Mouse (Mus musculus) hindbrain, embryonic 11.5 days (tissue): ENCODE data around the gene Fgd6. TPM values are rescaled to one million over a fixed set of nuclear protein-coding genes. Genes with fewer than 3 reads are reported as not detected.

Experiments used
- ATAC-seq: fragments of 200-750 bp; cut with Nextera tagmentation; 2 replicates; pipeline ENCODE4 v1.8.0; 2017; ENCODE audit warnings: mild to moderate bottlenecking, moderate TSS enrichment, moderate library complexity; ENCODE audit not compliant: low FRiP score
- DNase-seq: peaks from one replicate; pipeline ENCODE4 v3.0.0-alpha.2; 2015; ENCODE audit warnings: low spot score
- H3K27ac ChIP-seq: fragments of 300-500 bp; sonication (generic); 2 replicates; pipeline ENCODE4 v1.5.1; 2014; ENCODE audit warnings: mild to moderate bottlenecking, low read depth, low read length
- H3K27me3 ChIP-seq: fragments of 300-500 bp; sonication (generic); 2 replicates; pipeline ENCODE4 v1.6.1; 2014; ENCODE audit warnings: mild to moderate bottlenecking, low read length, moderate library complexity, mixed read lengths; ENCODE audit not compliant: control insufficient read depth, insufficient read depth
- H3K36me3 ChIP-seq: fragments of 300-500 bp; sonication (generic); 2 replicates; pipeline ENCODE4 v1.6.1; 2014; ENCODE audit warnings: mild to moderate bottlenecking, low read length, moderate library complexity, mixed read lengths; ENCODE audit not compliant: control insufficient read depth, insufficient read depth
- H3K4me1 ChIP-seq: fragments of 300-500 bp; sonication (generic); replicated peaks from 2 replicates; pipeline ENCODE4 v1.6.1; 2014; ENCODE audit warnings: low read length, mixed read lengths; ENCODE audit not compliant: control insufficient read depth, insufficient read depth
- H3K4me2 ChIP-seq: fragments of 300-500 bp; sonication (generic); replicated peaks from 2 replicates; pipeline ENCODE4 v1.6.1; 2014; ENCODE audit warnings: mild to moderate bottlenecking, low read depth, low read length
- H3K4me3 ChIP-seq: fragments of 300-500 bp; sonication (generic); 2 replicates; pipeline ENCODE4 v1.5.1; 2014; ENCODE audit warnings: low read depth, low read length
- H3K9ac ChIP-seq: fragments of 300-500 bp; sonication (generic); 2 replicates; pipeline ENCODE4 v1.6.1; 2014; ENCODE audit warnings: low read depth, low read length
- H3K9me3 ChIP-seq: fragments of 300-500 bp; sonication (generic); 2 replicates; pipeline ENCODE4 v1.6.1; 2016; ENCODE audit warnings: low read length; ENCODE audit not compliant: control insufficient read depth
- WGBS: fragments of 180-500 bp; shearing (Covaris S2); extraction: QIAGEN DNeasy Blood & Tissue Kit; methylation state at CpG from one replicate; pipeline ENCODE4 v1.1.7; 2014; 5-methylcytosine and 5-hydroxymethylcytosine counted together
- polyA plus RNA-seq: library from polyadenylated mRNA; unstranded; fragments of >200 nt; fragmentation: Nextera tagmentation; extraction: Ambion mirVana; gene quantifications from 2 replicates; pipeline ENCODE4 v1.2.1, GENCODE M21; 2014

Gene Fgd6
- polyA plus RNA-seq, 1 experiment from 2014 or later: 6.7 TPM

DNA sequence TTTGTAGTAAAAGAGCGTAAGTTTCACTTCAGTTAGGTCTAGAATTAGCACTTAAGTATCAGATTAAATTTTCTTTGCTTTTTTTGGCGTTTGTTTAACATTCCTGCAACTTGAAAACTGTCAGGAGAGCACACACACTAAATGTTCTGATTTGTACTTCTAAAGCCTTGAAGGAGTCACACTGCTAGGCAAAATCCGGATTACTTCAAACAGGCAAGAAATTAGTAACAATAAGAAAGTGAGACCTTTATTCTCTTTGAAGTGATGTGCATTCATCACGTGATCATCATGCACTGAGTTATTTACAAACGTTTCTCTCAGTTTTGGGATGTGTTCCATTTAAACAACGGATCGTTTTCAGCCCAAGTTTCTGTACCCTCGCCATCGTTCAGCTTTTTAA, 1.4 kb downstream of the Fgd6 start:
- Histone ChIP-seq H3K9ac (no peak overlapping the region), H3K36me3 (no peaks in the 10 kb centered on the region), H3K4me3 (no peak overlapping the region), H3K27me3 (no peaks in the 10 kb centered on the region), H3K27ac (no peak overlapping the region), H3K4me2 (no peak overlapping the region), H3K4me1 (no peaks in the 10 kb centered on the region), H3K9me3 (no peaks in the 10 kb centered on the region)
- DNase-seq: peak; percentile 10
- no peak for ATAC-seq
- 58% methylated on average over 9 of the region's 9 CpGs for WGBS

DNA sequence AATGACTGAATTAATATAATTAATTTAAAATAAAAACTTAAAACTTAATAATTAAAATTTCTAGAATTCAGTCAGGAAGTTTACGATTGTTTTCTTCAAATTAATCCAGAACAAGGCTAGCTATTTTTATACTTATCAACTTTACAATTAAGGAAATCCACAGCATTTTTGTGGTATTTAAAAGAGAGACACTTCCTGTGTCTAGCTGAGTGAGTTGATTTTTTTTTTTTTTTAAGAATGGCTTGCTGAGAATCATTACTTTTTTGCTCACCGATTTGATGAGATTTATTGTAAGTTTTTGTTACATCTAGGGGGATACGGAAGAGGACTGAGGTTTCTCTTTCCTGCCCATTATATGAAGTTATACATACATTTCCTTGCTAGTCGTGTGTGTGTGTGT, 1.8 kb downstream of the Fgd6 start:
- Histone ChIP-seq H3K9ac (no peak overlapping the region), H3K27me3 (no peaks in the 10 kb centered on the region), H3K27ac (no peak overlapping the region), H3K36me3 (no peaks in the 10 kb centered on the region), H3K4me3 (no peak overlapping the region), H3K9me3 (no peaks in the 10 kb centered on the region), H3K4me1 (no peaks in the 10 kb centered on the region), H3K4me2 (no peak overlapping the region)
- WGBS: 84% methylated on average over 4 of the region's 4 CpGs
- DNase-seq (no peak), ATAC-seq (no peak)

DNA sequence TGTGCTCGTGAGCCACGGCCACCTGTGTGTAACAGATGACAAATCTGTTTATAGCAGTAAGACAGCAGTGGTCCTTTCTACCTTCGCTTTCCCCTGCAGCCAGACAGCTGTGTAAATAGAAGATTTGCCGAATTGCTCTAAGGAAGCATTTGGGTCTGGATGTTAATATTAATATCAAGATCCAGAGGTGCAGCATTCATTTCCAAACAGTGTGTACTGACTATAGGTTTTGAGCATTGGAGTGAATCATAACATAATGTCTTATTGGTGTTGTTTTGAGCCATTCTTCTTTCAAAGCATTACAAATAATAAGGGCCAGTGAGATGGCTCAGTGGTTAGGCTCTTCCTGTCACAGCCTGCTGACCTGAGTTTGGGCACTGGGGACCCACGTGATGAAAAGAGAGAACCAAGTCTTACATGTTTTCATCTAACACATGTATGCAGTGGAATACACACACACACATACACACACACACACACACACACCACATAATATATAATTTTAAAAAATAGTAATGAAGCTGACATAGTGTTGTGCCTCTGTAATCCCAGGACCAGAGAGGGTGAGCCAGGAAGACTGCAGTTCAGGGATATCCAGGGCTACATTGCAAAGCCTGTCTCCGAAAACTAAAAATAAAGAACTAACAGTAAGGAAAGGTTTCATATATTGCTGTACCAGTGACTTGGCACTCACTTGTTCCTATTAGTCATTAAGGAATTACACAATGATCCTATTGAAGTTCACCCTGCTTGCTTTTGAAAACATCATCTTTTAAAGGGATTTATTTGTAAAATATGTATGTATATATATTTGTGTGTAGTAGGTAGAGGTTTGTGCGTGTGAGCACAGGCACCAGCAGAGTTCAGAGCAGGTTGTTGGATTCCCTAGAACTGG, 2.8 kb downstream of the Fgd6 start:
- no peak overlapping the region for H3K4me2 ChIP-seq
- ATAC-seq (no peak), DNase-seq (no peak)
- H3K4me1 ChIP-seq: no peaks in the 10 kb centered on the region
- H3K4me3 ChIP-seq: no peak overlapping the region
- no peaks in the 10 kb centered on the region for H3K9me3 ChIP-seq
- no peak overlapping the region for H3K9ac ChIP-seq
- H3K27ac ChIP-seq: no peak overlapping the region
- WGBS: 63% methylated on average over 7 of the region's 7 CpGs
- H3K27me3 ChIP-seq: no peaks in the 10 kb centered on the region
- H3K36me3 ChIP-seq: no peaks in the 10 kb centered on the region

DNA sequence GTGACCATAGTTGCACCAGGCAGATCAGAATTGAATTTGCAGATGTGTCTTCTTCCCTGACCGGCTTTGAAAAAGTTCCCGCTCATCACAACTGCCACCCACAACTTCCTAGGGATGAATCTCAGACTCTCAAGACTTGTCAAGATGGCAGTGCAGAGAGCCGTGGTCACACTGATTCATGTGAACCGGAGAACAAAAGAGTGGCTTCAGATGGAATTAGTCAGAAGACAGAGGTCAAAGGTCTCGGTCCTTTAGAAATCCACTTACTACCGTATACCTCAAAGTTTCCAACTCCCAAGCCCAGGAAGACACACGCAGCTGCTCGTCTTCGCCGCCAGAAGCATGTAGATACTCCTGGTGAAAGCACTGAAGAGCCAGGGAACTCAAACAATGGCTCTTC, 8.1 kb downstream of the Fgd6 start:
- Histone ChIP-seq H3K4me2 (no peak overlapping the region), H3K27me3 (no peaks in the 10 kb centered on the region), H3K9ac (no peak overlapping the region), H3K4me3 (no peak overlapping the region), H3K9me3 (no peaks in the 10 kb centered on the region), H3K27ac (no peak overlapping the region), H3K36me3 (no peaks in the 10 kb centered on the region), H3K4me1 (no peaks in the 10 kb centered on the region)
- peak; percentile 12 for DNase-seq
- WGBS: 21% methylated on average over 10 of the region's 10 CpGs
- ATAC-seq: no peak

DNA sequence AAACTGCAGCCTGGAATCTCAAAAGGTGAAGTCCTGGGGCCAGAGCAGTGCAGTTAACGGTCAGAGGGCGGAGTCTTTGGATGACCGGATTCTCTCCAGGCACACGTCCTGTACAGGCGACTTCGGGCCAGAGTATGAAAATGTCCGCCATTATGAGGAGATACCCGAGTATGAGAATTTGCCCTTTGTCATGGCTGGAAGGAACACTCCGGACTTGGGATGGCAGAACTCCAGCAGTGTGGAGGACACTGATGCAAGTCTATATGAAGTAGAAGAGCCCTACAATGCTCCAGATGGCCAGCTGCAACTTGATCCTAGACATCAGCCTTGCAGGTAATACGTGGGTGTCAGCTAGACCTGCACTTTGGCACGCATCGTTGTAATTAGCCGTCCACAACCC, 9.5 kb downstream of the Fgd6 start:
- Histone ChIP-seq H3K4me3 (no peak overlapping the region), H3K36me3 (no peaks in the 10 kb centered on the region), H3K9me3 (no peaks in the 10 kb centered on the region), H3K27ac (no peak overlapping the region), H3K27me3 (no peaks in the 10 kb centered on the region), H3K4me2 (no peak overlapping the region), H3K9ac (no peak overlapping the region), H3K4me1 (no peaks in the 10 kb centered on the region)
- DNase-seq (no peak), ATAC-seq (no peak)
- 94% methylated on average over 13 of the region's 13 CpGs for WGBS

DNA sequence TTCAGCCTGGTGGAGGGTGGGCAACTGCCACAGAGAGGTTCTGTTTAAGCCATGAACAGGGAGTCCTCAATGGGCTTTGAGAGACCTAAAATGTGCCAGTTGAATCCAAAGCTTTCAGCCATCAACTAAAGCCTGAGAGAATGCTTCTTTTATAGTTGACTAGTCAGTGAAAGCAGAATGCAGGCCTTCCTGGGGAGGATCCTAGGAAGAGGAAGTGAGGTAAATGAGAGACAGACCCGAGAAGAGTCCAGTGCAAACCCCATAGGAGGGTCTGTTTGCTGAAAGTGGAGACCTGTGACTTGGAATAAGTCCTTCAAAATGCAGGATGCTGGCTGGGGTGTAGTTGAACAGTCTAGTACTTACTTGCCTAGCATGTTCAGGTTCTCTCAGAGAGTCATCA, 11.2 kb downstream of the Fgd6 start:
- Histone ChIP-seq H3K36me3 (no peaks in the 10 kb centered on the region), H3K4me3 (no peak overlapping the region), H3K9ac (no peak overlapping the region), H3K9me3 (no peaks in the 10 kb centered on the region), H3K4me2 (no peak overlapping the region), H3K4me1 (no peaks in the 10 kb centered on the region), H3K27ac (no peak overlapping the region), H3K27me3 (no peaks in the 10 kb centered on the region)
- no peak for ATAC-seq
- DNase-seq: no peak
- 80% methylated on average over 1 of the region's 1 CpGs for WGBS

DNA sequence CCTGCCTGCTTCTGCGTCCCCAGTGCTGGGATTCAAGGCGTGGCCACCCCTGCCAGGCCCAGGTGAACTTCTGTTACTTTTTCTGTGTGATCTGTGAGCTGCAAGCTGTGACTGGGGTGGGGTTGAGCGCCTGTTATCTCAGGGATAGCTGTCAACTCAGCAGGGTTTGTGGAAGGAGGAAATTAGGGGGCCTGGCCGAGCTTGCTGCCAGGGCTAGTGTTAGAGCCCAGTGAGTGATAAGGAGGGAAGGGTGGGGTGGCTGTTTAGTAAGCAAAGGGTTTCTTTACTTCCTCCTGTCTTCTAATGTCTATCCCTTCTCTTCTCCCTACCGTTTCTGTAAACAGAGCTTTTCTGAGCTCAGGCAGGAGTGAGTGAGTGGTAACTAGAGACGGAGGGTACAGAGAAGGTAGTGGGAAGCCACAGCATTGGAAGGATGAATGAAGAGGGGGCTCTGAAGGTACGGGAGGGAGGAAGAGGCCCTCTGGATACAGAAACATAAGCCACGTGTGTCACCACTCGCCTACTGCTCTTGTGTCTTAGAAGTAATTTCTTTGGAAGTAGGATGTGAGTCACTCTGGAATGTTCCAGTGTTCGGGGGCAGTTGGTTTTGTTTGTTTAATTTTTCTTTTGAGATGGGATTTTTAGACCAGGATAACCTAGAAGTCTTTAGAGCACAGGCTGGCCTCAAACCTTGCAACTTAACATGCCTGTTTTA, 12.2 kb downstream of the Fgd6 start:
- H3K4me1 ChIP-seq: no peaks in the 10 kb centered on the region
- no peaks in the 10 kb centered on the region for H3K36me3 ChIP-seq
- no peak overlapping the region for H3K27ac ChIP-seq
- no peak overlapping the region for H3K4me2 ChIP-seq
- no peaks in the 10 kb centered on the region for H3K27me3 ChIP-seq
- H3K4me3 ChIP-seq: no peak overlapping the region
- ATAC-seq (no peak), DNase-seq (no peak)
- WGBS: 67% methylated on average over 10 of the region's 10 CpGs
- H3K9ac ChIP-seq: no peak overlapping the region
- H3K9me3 ChIP-seq: no peaks in the 10 kb centered on the region

DNA sequence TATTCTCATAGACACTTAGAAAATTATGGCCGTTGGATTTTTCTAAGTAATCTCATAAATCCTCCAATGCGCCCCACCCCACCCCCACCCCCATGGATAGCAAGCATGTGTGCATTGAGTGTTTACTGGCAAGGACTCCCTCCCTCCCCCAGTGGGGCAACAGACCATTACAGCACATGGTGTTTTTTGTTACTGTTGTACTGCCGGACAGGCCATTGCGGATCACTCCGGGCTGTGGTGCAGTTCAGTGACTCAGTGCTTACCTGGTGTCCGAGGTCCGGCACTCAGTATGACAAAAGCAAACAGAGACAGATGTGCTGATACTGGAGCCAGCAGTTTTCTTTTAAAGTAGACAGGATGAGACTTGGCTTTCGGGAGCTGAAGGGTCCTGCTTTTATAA, 13.3 kb downstream of the Fgd6 start:
- Histone ChIP-seq H3K4me2 (no peak overlapping the region), H3K27me3 (no peaks in the 10 kb centered on the region), H3K4me1 (no peaks in the 10 kb centered on the region), H3K4me3 (no peak overlapping the region), H3K9ac (no peak overlapping the region), H3K9me3 (no peaks in the 10 kb centered on the region), H3K27ac (no peak overlapping the region), H3K36me3 (no peaks in the 10 kb centered on the region)
- ATAC-seq (no peak), DNase-seq (no peak)
- WGBS: 88% methylated on average over 8 of the region's 8 CpGs

DNA sequence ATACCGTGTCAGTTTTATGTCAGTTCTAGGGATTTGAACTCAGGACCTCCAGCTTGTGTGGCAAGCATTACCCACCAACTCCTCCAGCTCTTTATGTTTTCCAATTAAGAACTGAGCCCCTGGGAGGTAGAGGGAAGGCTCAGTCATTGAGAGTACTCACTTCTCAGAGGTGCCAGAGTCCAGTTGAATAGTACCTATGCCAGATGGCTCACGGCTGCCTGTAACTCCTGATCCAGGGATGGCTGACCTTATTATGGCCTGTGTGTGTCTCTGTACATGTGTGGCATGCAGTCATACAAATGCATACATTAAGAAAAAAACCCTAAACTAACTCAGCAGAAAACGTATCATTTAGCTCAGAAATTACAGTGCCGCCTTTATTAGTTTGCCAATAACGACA, 14.9 kb downstream of the Fgd6 start:
- Histone ChIP-seq H3K27me3 (no peaks in the 10 kb centered on the region), H3K4me3 (no peak overlapping the region), H3K36me3 (no peaks in the 10 kb centered on the region), H3K9me3 (no peaks in the 10 kb centered on the region), H3K9ac (no peak overlapping the region), H3K4me2 (no peak overlapping the region), H3K27ac (no peak overlapping the region), H3K4me1 (no peaks in the 10 kb centered on the region)
- 95% methylated on average over 5 of the region's 5 CpGs for WGBS
- no peak for ATAC-seq
- no peak for DNase-seq
